Mouse (Mus musculus) adrenal gland, postnatal 10 days (tissue): Measurements from ENCODE around the gene Pkp1. TPM values are rescaled to one million over a fixed set of nuclear protein-coding genes. Genes with fewer than 3 reads are reported as not detected.

ENCODE experiments used
- total RNA-seq, 2 experiments: library from RNA; stranded (reverse); gene quantifications; 2 replicates each; pipeline ENCODE4 v1.2.3; 2021

Gene Pkp1
- total RNA-seq, 2 experiments from 2014 or later = not detected

Other genes with a start within 250 kb of the Pkp1 start
- 10 to 100 TPM; 94.9 to 97.9 TPM for gene Csrp1, start 199.1 kb downstream of the Pkp1 start, total RNA-seq
- gene Phlda3, start 153.1 kb downstream of the Pkp1 start, total RNA-seq = 10 to 100 TPM; 42.9 to 82.7 TPM
- gene Tnni1, start 139.8 kb downstream of the Pkp1 start, total RNA-seq = 10 to 100 TPM in 1 of 2 experiments, 1 to 10 TPM in 1; 7.7 to 41.7 TPM
- gene Lad1, start 100.6 kb downstream of the Pkp1 start, total RNA-seq = under 1 TPM; 0.21 TPM
- 1 to 10 TPM; 2.6 to 5.1 TPM for gene Tnnt2, start 82.9 kb downstream of the Pkp1 start, total RNA-seq
- 1 to 10 TPM in 1 of 2 experiments, under 1 TPM in 1; 0.82 to 3.3 TPM for gene Igfn1, start 87.1 kb upstream of the Pkp1 start, total RNA-seq
- 10 to 100 TPM; 38.2 to 40.0 TPM for gene Tmem9, start 88.9 kb upstream of the Pkp1 start, total RNA-seq
- not detected for gene Ascl5, start 131.6 kb upstream of the Pkp1 start, total RNA-seq
- 10 to 100 TPM in 1 of 2 experiments, 1 to 10 TPM in 1; 8.6 to 30.5 TPM for gene Cacna1s, start 133.5 kb upstream of the Pkp1 start, total RNA-seq
- gene Kif21b, start 212.2 kb upstream of the Pkp1 start, total RNA-seq = 1 to 10 TPM; 4.0 to 5.0 TPM